Mouse (Mus musculus) MEL (cell line): Measurements from ENCODE around the gene Nrip2. TPM values are rescaled to one million over a fixed set of nuclear protein-coding genes. Genes with fewer than 3 reads are reported as not detected.

Experiments used
- DNase-seq: peaks from one replicate; pipeline ENCODE4 v3.0.0; 2011; ENCODE audit warnings: low read depth, low spot score
- H3K27ac ChIP-seq: 2 replicates; pipeline ENCODE4 v1.5.1; 2012; ENCODE audit warnings: low read depth, mild to moderate bottlenecking, control low read depth, low read length, moderate library complexity; ENCODE audit not compliant: control insufficient read depth
- H3K27me3 ChIP-seq, 2 experiments: fragments of 150-350 bp in 1 of 2; sonication (generic) in 1 of 2; 2 replicates each; pipeline ENCODE4 v1.6.1; 2012; ENCODE audit warnings: low read length in 2 of 2, mild to moderate bottlenecking in 2 of 2, improper control_type of control experiment in 1 of 2, moderate library complexity in 1 of 2; ENCODE audit not compliant: insufficient read depth in 2 of 2, control insufficient read depth in 1 of 2
- H3K36me3 ChIP-seq, 2 experiments: 2 replicates each; pipeline ENCODE4 v1.6.1; 2012 to 2014; ENCODE audit warnings: low read length in 2 of 2, improper control_type of control experiment in 1 of 2, inconsistent platforms in 1 of 2, mild to moderate bottlenecking in 1 of 2; ENCODE audit not compliant: insufficient read depth in 2 of 2, control insufficient read depth in 1 of 2
- H3K4me1 ChIP-seq, 2 experiments: fragments of 150-350 bp in 1 of 2; sonication (generic) in 1 of 2; 2 replicates each; pipeline ENCODE4 v1.6.1; 2012; ENCODE audit warnings: low read length in 2 of 2, improper control_type of control experiment in 1 of 2, mild to moderate bottlenecking in 1 of 2; ENCODE audit not compliant: insufficient read depth in 2 of 2, control insufficient read depth in 1 of 2
- H3K4me3 ChIP-seq, 2 experiments: fragments of 150-350 bp in 1 of 2; sonication (generic) in 1 of 2; 2 replicates each; pipeline ENCODE4 v1.5.1; 2012; ENCODE audit warnings: low read depth in 2 of 2, low read length in 2 of 2, mild to moderate bottlenecking in 2 of 2, moderate library complexity in 2 of 2, control low read depth in 1 of 2, improper control_type of control experiment in 1 of 2; ENCODE audit not compliant: control insufficient read depth in 1 of 2, insufficient read depth in 1 of 2
- H3K79me2 ChIP-seq: 2 replicates; pipeline ENCODE4 v1.6.1; 2012; ENCODE audit warnings: mild to moderate bottlenecking, low read length, moderate library complexity; ENCODE audit not compliant: control insufficient read depth, poor library complexity, insufficient read depth
- H3K9ac ChIP-seq: 2 replicates; pipeline ENCODE4 v1.6.1; 2012; ENCODE audit warnings: low read depth, mild to moderate bottlenecking, control low read depth, low read length, moderate library complexity; ENCODE audit not compliant: control insufficient read depth, poor library complexity, severe bottlenecking
- H3K9me3 ChIP-seq: fragments of 150-350 bp; sonication (generic); replicated peaks from 2 replicates; pipeline ENCODE4 v1.6.1; 2012; ENCODE audit warnings: mild to moderate bottlenecking, low read length, improper control_type of control experiment, moderate library complexity; ENCODE audit not compliant: insufficient read depth
- BHLHE40 ChIP-seq: IDR thresholded peaks from 2 replicates; pipeline ENCODE4 v1.6.1; 2012; ENCODE audit warnings: low read depth, mild to moderate bottlenecking, inconsistent platforms, low read length, improper control_type of control experiment, borderline replicate concordance
- CHD1 ChIP-seq: IDR thresholded peaks from 2 replicates; pipeline ENCODE4 v1.6.1; 2012; ENCODE audit warnings: low read depth, mild to moderate bottlenecking, inconsistent platforms, low read length, improper control_type of control experiment
- CHD2 ChIP-seq: IDR thresholded peaks from 2 replicates; pipeline ENCODE4 v1.6.1; 2011; ENCODE audit warnings: low read length, improper control_type of control experiment
- E2F4 ChIP-seq: IDR thresholded peaks from 2 replicates; pipeline ENCODE4 v1.6.1; 2011; ENCODE audit warnings: low read depth, low read length, improper control_type of control experiment, borderline replicate concordance
- ELF1 ChIP-seq: IDR thresholded peaks from 2 replicates; pipeline ENCODE4 v1.6.1; 2014; ENCODE audit warnings: low read depth, mild to moderate bottlenecking, inconsistent platforms, low read length, improper control_type of control experiment, moderate library complexity
- EP300 ChIP-seq, 2 experiments: IDR thresholded peaks; 2 replicates each; pipeline ENCODE4 v1.6.1; 2011; ENCODE audit warnings: improper control_type of control experiment in 2 of 2, low read length in 2 of 2, low read depth in 1 of 2, mild to moderate bottlenecking in 1 of 2
- GABPA ChIP-seq: IDR thresholded peaks from 2 replicates; pipeline ENCODE4 v1.6.1; 2012; ENCODE audit warnings: low read depth, mild to moderate bottlenecking, inconsistent platforms, low read length, improper control_type of control experiment, moderate library complexity
- GATA1 ChIP-seq: IDR thresholded peaks from 2 replicates; pipeline ENCODE4 v1.6.1; 2011; ENCODE audit warnings: low read depth, low read length, improper control_type of control experiment
- HCFC1 ChIP-seq: IDR thresholded peaks from 2 replicates; pipeline ENCODE4 v1.6.1; 2012; ENCODE audit warnings: low read depth, mild to moderate bottlenecking, inconsistent platforms, low read length, improper control_type of control experiment, moderate library complexity
- KAT2A ChIP-seq: conservative IDR thresholded peaks from 2 replicates; pipeline ENCODE4 v1.6.1; 2012; ENCODE audit warnings: low read depth, low read length, improper control_type of control experiment, inconsistent platforms
- NRF1 ChIP-seq: IDR thresholded peaks from 2 replicates; pipeline ENCODE4 v1.6.1; 2014; ENCODE audit warnings: low read depth, mild to moderate bottlenecking, inconsistent platforms, low read length, improper control_type of control experiment, moderate library complexity; ENCODE audit not compliant: poor library complexity, insufficient read depth, severe bottlenecking
- POLR2AphosphoS2 ChIP-seq: IDR thresholded peaks from 2 replicates; pipeline ENCODE4 v1.6.1; 2011; ENCODE audit warnings: low read length, improper control_type of control experiment
- RAD21 ChIP-seq: IDR thresholded peaks from 2 replicates; pipeline ENCODE4 v1.6.1; 2011; ENCODE audit warnings: mild to moderate bottlenecking, low read depth, low read length, improper control_type of control experiment
- RCOR1 ChIP-seq: IDR thresholded peaks from 2 replicates; pipeline ENCODE4 v1.6.1; 2012; ENCODE audit warnings: low read depth, mild to moderate bottlenecking, inconsistent platforms, low read length, improper control_type of control experiment
- SIN3A ChIP-seq: IDR thresholded peaks from 2 replicates; pipeline ENCODE4 v1.6.1; 2012; ENCODE audit warnings: low read length, improper control_type of control experiment, inconsistent platforms
- TAL1 ChIP-seq: IDR thresholded peaks from 2 replicates; pipeline ENCODE4 v1.6.1; 2012; ENCODE audit warnings: mild to moderate bottlenecking, inconsistent platforms, low read length, moderate library complexity, mixed read lengths
- UBTF ChIP-seq: IDR thresholded peaks from 2 replicates; pipeline ENCODE4 v1.6.1; 2012; ENCODE audit warnings: low read depth, mild to moderate bottlenecking, inconsistent platforms, low read length, improper control_type of control experiment, moderate library complexity, borderline replicate concordance; ENCODE audit not compliant: insufficient read depth
- USF1 ChIP-seq: IDR thresholded peaks from 2 replicates; pipeline ENCODE4 v1.6.1; 2014; ENCODE audit warnings: low read depth, mild to moderate bottlenecking, inconsistent platforms, low read length, improper control_type of control experiment, moderate library complexity
- ZKSCAN1 ChIP-seq: IDR thresholded peaks from 2 replicates; pipeline ENCODE4 v1.6.1; 2012; ENCODE audit warnings: low read depth, mild to moderate bottlenecking, inconsistent platforms, low read length, improper control_type of control experiment, moderate library complexity
- ZNF384 ChIP-seq: IDR thresholded peaks from 2 replicates; pipeline ENCODE4 v1.6.1; 2012; ENCODE audit warnings: low read depth, mild to moderate bottlenecking, inconsistent platforms, low read length, improper control_type of control experiment
- polyA plus RNA-seq, 2 experiments: library from polyadenylated mRNA; stranded (reverse) in 1 of 2; unstranded in 1 of 2; fragments of >175 nt in 1 of 2; fragments of >200 nt in 1 of 2; gene quantifications; 2 replicates each; pipeline versions ENCODE4 v1.2.1 to v1.2.4; 2012; ENCODE audit warnings: low replicate concordance in 2 of 2, low read depth in 1 of 2; ENCODE audit not compliant: insufficient read length in 2 of 2, insufficient read depth in 1 of 2, missing spikeins in 1 of 2
- total RNA-seq: library from RNA; depleted of rRNA; stranded (reverse); fragments of 300-350 nt; gene quantifications from 2 replicates; pipeline ENCODE4 v1.2.3, GENCODE M21; 2012

Gene Nrip2
- total and polyA plus RNA-seq, 3 experiments: 0.04 to 0.86 TPM; not detected in 1

- TF ChIP-seq UBTF (no peak), KAT2A (no peak), CHD1 (no peak), ZKSCAN1 (no peak), RAD21 (no peak), EP300 (IDR thresholded peaks at IDR 0.05; ENCODE audit: low read depth in 1 of 2, low read length in 2 of 2) (no peak), NRF1 (no peak), GABPA (no peak), POLR2AphosphoS2 (no peak), E2F4 (no peak), CHD2 (no peak), TAL1 (no peak), ZNF384 (no peak), RCOR1 (no peak), ELF1 (no peak), USF1 (no peak), GATA1 (no peak), HCFC1 (no peak), SIN3A (no peak), BHLHE40 (no peak)
- TF ChIP-seq, all 39 proteins: peak for 0
- H3K27me3 ChIP-seq: no peaks in the 10 kb centered on the region; a peak in 1 of 4 replicates
- DNase-seq: no peak
- H3K79me2 ChIP-seq: no peaks in the 10 kb centered on the region
- no peaks in the 10 kb centered on the region for H3K9me3 ChIP-seq
- no peaks in the 10 kb centered on the region for H3K36me3 ChIP-seq
- no peak overlapping the region for H3K9ac ChIP-seq
- H3K27ac ChIP-seq: no peak overlapping the region
- no peak overlapping the region for H3K4me3 ChIP-seq
- no peaks in the 10 kb centered on the region for H3K4me1 ChIP-seq
Measured at GRCm38 (mm10) chr6:128397574-128398261, 1.4 kb upstream of the Nrip2 start.
